Mouse (Mus musculus) left cerebral cortex, postnatal 36 days (tissue): ENCODE results near the gene Fam114a2. TPM values are rescaled to one million over a fixed set of nuclear protein-coding genes. Genes with fewer than 3 reads are reported as not detected.

Experiments used
- DNase-seq, 2 experiments: peaks; one replicate each; pipeline ENCODE4 v3.0.0; 2021 to 2022; ENCODE audit warnings: low spot score in 2 of 2, mixed read lengths in 1 of 2
- intact Hi-C: fragments of 180-260 bp; cut with DNase I; formaldehyde crosslinking; loops from one replicate; pipeline ENCODE4 v1.15.1; 2025
- total RNA-seq, 2 experiments: library from RNA; stranded (reverse); gene quantifications; 2 replicates each; pipeline ENCODE4 v1.2.3; 2021

Fam114a2 gene
- total RNA-seq, 2 experiments from 2014 or later, result 26.9 to 34.7 TPM

DNA sequence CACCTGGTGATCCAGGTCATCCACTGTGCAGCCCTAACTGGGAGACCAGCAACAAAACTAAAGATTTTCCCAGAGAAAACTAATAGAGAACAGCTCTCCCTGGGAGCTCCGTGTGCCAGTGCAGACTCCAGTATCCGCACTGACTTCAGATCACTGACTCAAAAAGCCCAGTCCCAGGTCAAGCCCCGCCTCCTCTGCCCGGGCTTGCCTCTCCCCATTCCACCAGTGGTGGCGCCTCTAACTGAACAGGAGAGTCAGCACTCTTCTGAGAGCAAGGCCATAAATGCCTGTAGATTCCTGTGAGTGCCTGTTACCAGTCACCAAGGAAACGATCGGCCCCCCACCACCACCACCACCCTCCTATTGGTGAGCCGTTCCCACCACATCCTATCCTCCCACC, 53.4 kb downstream of the Fam114a2 start:
- DNase-seq, result no peak
- intact Hi-C loops, result loop anchor here (5.0 to 10.0 kb wide), 3 partner anchors 150 to 1333 kb away; partner anchors contain the start of gene Gria1

DNA sequence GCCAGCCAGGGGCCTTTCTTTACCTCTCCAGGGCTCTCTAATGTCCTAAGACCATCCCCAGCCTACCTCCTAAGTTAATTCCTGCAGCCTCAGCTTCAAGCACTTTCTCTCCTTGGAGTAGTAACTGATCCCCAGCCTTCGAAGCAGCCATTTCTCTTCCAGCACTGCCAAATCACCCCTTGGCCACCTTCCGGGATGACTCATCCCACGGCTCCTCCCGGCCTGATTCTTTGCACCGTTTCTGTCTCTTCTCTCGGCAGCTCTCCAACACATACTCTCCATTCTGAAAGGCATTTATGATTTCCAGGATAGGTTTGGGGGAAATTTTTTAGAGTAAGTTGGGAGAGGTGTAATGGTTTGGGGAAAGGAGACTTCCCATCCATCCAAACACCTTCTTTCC, 58.7 kb downstream of the Fam114a2 start:
- intact Hi-C loops, result loop anchor here (10.0 kb wide), 1 partner anchor 145 kb away; no protein-coding TSS in a partner anchor
- DNase-seq, result peak; percentile 30 to 56

DNA sequence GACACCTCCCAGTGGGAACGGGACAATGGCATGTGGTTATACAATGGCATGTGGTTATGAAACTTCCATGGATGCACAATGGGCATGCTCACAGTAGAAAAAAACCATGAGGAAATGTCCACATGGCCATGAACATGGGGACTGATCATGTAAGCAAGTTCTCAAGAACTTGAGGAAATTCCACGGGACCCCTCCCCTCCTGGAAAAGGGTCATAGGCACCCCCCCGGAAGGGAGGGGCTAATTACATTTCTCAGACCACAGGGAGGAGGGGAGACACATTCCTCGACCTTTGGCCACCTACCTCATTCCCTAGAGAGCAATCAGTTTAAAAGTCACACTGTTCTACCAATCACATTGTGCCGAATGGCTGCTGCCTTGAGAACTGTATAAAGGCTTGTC, 64.0 kb downstream of the Fam114a2 start:
- DNase-seq, result no peak
- intact Hi-C loops, result no loop called here

DNA sequence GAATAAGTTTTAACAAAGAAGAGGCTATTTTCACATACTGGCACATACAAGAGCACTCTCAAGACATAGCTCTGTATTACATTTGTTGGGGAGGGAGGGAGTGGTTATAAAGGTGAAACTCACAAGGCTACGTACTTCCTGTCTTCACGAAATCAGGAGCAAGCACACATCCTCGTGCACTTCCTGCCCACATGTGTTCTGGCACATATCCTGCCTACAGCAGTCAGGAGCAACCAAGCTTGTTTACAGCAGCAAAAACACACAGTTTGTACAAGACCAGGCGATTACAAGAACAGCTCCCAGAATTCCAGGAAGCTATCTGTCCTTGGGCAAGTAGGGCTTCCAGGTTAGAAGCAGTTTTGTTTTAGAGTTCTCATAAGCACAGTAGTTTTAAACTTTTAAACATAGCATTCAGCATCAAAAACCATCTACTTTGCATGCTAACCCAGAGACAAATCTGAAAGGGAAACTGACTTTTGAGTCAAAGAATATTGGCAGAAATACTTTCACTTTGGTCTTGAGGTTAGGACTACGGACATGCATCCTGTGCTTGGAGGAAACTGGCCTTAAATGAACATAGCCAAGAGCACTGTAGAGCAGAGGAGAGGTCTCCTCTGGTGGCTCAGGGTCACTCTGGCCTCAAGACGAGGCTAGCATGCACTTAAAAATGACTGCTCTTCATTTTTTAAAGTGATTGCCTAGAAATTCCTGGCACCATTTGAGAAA, 73.0 kb downstream of the Fam114a2 start:
- no peak for DNase-seq
- intact Hi-C loops, result no loop called here

DNA sequence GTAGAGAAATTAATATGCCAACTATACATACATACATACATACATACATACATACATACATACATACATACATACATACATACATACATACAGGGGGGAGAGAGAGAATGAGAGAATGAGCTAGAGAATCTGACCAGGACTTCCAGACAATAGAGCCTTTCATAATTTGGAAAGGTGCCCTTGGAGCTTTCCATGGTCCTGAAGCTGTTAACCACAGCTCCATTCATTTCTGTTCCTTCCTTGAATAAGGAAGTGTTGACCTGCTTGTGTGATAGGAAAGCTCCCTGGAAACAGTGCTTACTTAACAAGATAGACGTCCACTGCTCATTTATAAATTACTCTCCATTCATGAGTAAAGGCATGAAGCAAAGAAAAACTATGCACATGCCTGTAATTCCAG, 84.3 kb downstream of the Fam114a2 start:
- no peak for DNase-seq
- intact Hi-C loops, result no loop called here

Other genes starting within 250 kb of the Fam114a2 start
- gene Mfap3, start within 50 bp of the Fam114a2 start, total RNA-seq, result 10 to 100 TPM; 20.9 to 26.4 TPM
- 1 to 10 TPM; 6.3 to 8.1 TPM for gene Galnt10, start 126.8 kb upstream of the Fam114a2 start, total RNA-seq